In the genomic region with DNA sequence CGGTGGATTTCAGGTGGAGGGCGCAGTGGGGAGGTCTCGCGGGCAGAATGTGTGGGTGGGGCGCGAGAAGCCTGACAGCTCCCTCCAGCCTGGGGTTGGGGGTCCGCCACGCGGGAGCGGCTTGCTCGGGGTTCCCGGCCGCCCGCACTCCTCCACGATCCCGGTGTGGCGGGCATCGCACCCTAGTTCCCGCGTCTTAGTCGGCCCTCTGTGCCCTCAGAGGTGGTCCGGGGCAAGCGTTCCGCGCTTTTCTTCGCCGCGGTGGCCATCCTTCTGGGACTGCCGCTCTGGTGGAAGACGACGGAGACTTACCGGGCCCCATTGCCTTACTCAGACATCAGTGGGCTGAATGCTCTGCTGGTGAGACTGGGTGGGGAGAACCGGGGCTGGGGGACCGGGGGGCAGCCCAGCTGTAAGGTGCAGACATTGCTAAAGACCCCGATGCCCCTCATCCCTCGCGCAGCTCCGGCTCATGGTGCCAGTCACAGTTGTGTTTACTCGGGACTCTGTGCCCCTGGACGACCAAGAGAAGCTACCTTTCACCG, we compare ENCODE assay signal across 8 mouse cellular contexts. TPM values are rescaled to one million over a fixed set of nuclear protein-coding genes. Genes with fewer than 3 reads are reported as not detected.
DNase-seq lines count a peak whose midpoint lies in the region; ATAC-seq and TF ChIP-seq lines count a peak whose summit lies in the region.

No protein-coding gene starts in this region.

- H3K9me3 ChIP-seq in limb, embryonic 15.5 days: no peaks in the 10 kb centered on the region
- H3K9me3 ChIP-seq in stomach, postnatal 0 days (ENCODE audit: control insufficient read depth, low read length): no peaks in the 10 kb centered on the region

- H3K9ac ChIP-seq in limb, embryonic 15.5 days: peak overlapping the region; percentile 77
- peak overlapping the region; percentile 86 for H3K9ac ChIP-seq in stomach, postnatal 0 days (ENCODE audit: low read length)

- DNase-seq in frontal cortex, adult 2 months (ENCODE audit: extremely low spot score in 1 of 2, low spot score in 1 of 2): no peak
- no peak for DNase-seq in testis, postnatal 10 days (ENCODE audit: low spot score)
- DNase-seq in stomach, postnatal 0 days (ENCODE audit: low spot score): no peak
- DNase-seq in layer of hippocampus, postnatal 25 days (ENCODE audit: extremely low spot score in 1 of 2, low spot score in 1 of 2): no peak
- no peak for DNase-seq in spleen, postnatal 14 days (ENCODE audit: low spot score in 2 of 2)

- peak; percentile 44 for ATAC-seq in frontal cortex, adult (ENCODE audit: low TSS enrichment)
- peak; percentile 41 for ATAC-seq in limb, embryonic 15.5 days (ENCODE audit: insufficient number of reproducible peaks, low FRiP score, low TSS enrichment, low read depth)
- ATAC-seq in stomach, postnatal 0 days (ENCODE audit: low FRiP score, low TSS enrichment): peak; percentile 60

- no peak for TF ChIP-seq CTCF in testis, adult 2 months (IDR thresholded peaks at IDR 0.05; ENCODE audit: control insufficient read depth, insufficient read depth, insufficient replicate concordance, low read depth, low read length)
- no peak for TF ChIP-seq CTCF in stomach, postnatal 0 days (IDR thresholded peaks at IDR 0.05; ENCODE audit: low read depth)

- H3K27ac ChIP-seq in testis, adult 2 months (ENCODE audit: control insufficient read depth, insufficient read depth, low read depth, low read length): peak overlapping the region; percentile 65; the same call in 1 of the 2 replicates
- H3K27ac ChIP-seq in limb, embryonic 15.5 days: 0 out of 2 replicates have a peak overlapping the region, but pooled peaks have one; percentile 33
- no peak overlapping the region for H3K27ac ChIP-seq in stomach, postnatal 0 days (replicated peaks)

- H3K4me3 ChIP-seq in testis, adult 2 months (ENCODE audit: control insufficient read depth, low read depth, low read length): peak overlapping the region; percentile 92
- H3K4me3 ChIP-seq in limb, embryonic 15.5 days: peak overlapping the region; percentile 89
- peak overlapping the region; percentile 87 for H3K4me3 ChIP-seq in stomach, postnatal 0 days (ENCODE audit: low read depth, low read length)

- TF ChIP-seq POLR2A in testis, adult 2 months (IDR thresholded peaks at IDR 0.05; ENCODE audit: control insufficient read depth, low read depth, low read length): no peak

- peaks cover 4% of the 10 kb centered on the region for H3K4me1 ChIP-seq in testis, adult 2 months (ENCODE audit: control insufficient read depth, insufficient read depth, low read length)
- H3K4me1 ChIP-seq in limb, embryonic 15.5 days: peaks cover 8% of the 10 kb centered on the region; the same call in 1 of the 2 replicates
- peaks cover 5% of the 10 kb centered on the region; the same call in 1 of the 2 replicates for H3K4me1 ChIP-seq in stomach, postnatal 0 days (replicated peaks; ENCODE audit: control insufficient read depth, insufficient read depth)

- H3K27me3 ChIP-seq in testis, adult 2 months (ENCODE audit: control insufficient read depth, insufficient read depth, low read length): no peaks in the 10 kb centered on the region
- no peaks in the 10 kb centered on the region for H3K27me3 ChIP-seq in limb, embryonic 15.5 days
- no peaks in the 10 kb centered on the region for H3K27me3 ChIP-seq in stomach, postnatal 0 days (ENCODE audit: control insufficient read depth, insufficient read depth, low read length)

- no peaks in the 10 kb centered on the region for H3K36me3 ChIP-seq in testis, adult 2 months (ENCODE audit: control insufficient read depth, insufficient read depth, low read length)
- peaks cover 12% of the 10 kb centered on the region for H3K36me3 ChIP-seq in limb, embryonic 15.5 days
- H3K36me3 ChIP-seq in stomach, postnatal 0 days (ENCODE audit: control insufficient read depth, insufficient read depth, low read length): 0 out of 2 replicates have a peak, but pooled peaks cover under 1% of the 10 kb centered on the region

- no peak for TF ChIP-seq EP300 in stomach, postnatal 0 days (optimal IDR thresholded peaks at IDR 0.05)

- H3K4me2 ChIP-seq in limb, embryonic 15.5 days: peak overlapping the region; percentile 78
- H3K4me2 ChIP-seq in stomach, postnatal 0 days (replicated peaks; ENCODE audit: low read depth): peak overlapping the region; percentile 97

- under 1% methylated on average over 39 of the region's 41 CpGs for WGBS in limb, embryonic 15.5 days
- under 1% methylated on average over 39 of the region's 41 CpGs for WGBS in stomach, postnatal 0 days

RNA-seq across cellular contexts. Expression of a gene that starts 0.4 kb away (rescaled TPM):
- polyA plus RNA-seq in frontal cortex, adult 2 months (2012; rRNA removed): 60.4 and 65.7 TPM in 2 replicates
- polyA plus RNA-seq in testis, adult 2 months (2012; rRNA removed): 57.4 and 69.7 TPM in 2 replicates
- 83.9 and 85.7 TPM in 2 replicates for polyA plus RNA-seq in limb, embryonic 15.5 days (2015; fragmentation: Nextera tagmentation; extraction: Ambion mirVana)
- polyA plus RNA-seq in stomach, postnatal 0 days (2015; fragmentation: Nextera tagmentation; extraction: Ambion mirVana): 36.2 and 38.7 TPM in 2 replicates
- total RNA-seq in layer of hippocampus, postnatal 25 days (2021): 10 to 100 TPM; 62.2 to 65.8 TPM

RNA-seq across cellular contexts. Expression of a gene that starts 5.8 kb away (rescaled TPM):
- 1,301 and 1,427 TPM in 2 replicates for polyA plus RNA-seq in frontal cortex, adult 2 months (2012; rRNA removed)
- polyA plus RNA-seq in testis, adult 2 months (2012; rRNA removed): 5.8 and 7.4 TPM in 2 replicates
- 25.0 and 25.5 TPM in 2 replicates for polyA plus RNA-seq in limb, embryonic 15.5 days (2015; fragmentation: Nextera tagmentation; extraction: Ambion mirVana)
- 15.0 and 17.1 TPM in 2 replicates for polyA plus RNA-seq in stomach, postnatal 0 days (2015; fragmentation: Nextera tagmentation; extraction: Ambion mirVana)
- total RNA-seq in layer of hippocampus, postnatal 25 days (2021): 100 to 1,000 TPM; 852 to 862 TPM

RNA-seq across cellular contexts. Expression of a gene that starts 14.7 kb away (rescaled TPM):
- 69.3 and 73.8 TPM in 2 replicates for polyA plus RNA-seq in frontal cortex, adult 2 months (2012; rRNA removed)
- polyA plus RNA-seq in testis, adult 2 months (2012; rRNA removed): 47.2 and 66.7 TPM in 2 replicates
- polyA plus RNA-seq in limb, embryonic 15.5 days (2015; fragmentation: Nextera tagmentation; extraction: Ambion mirVana): 35.8 and 44.3 TPM in 2 replicates
- 26.5 and 27.9 TPM in 2 replicates for polyA plus RNA-seq in stomach, postnatal 0 days (2015; fragmentation: Nextera tagmentation; extraction: Ambion mirVana)
- total RNA-seq in layer of hippocampus, postnatal 25 days (2021): 10 to 100 TPM; 29.6 to 32.5 TPM

RNA-seq across cellular contexts. Expression of a gene that starts 27.3 kb away (rescaled TPM):
- 14.7 and 16.8 TPM in 2 replicates for polyA plus RNA-seq in frontal cortex, adult 2 months (2012; rRNA removed)
- polyA plus RNA-seq in testis, adult 2 months (2012; rRNA removed): 54.3 and 56.0 TPM in 2 replicates
- polyA plus RNA-seq in limb, embryonic 15.5 days (2015; fragmentation: Nextera tagmentation; extraction: Ambion mirVana): 26.3 and 29.5 TPM in 2 replicates
- 4.4 and 5.7 TPM in 2 replicates for polyA plus RNA-seq in stomach, postnatal 0 days (2015; fragmentation: Nextera tagmentation; extraction: Ambion mirVana)
- 1 to 10 TPM; 4.2 to 4.6 TPM for total RNA-seq in layer of hippocampus, postnatal 25 days (2021)

RNA-seq across cellular contexts. Expression of a gene that starts 37.9 kb away (rescaled TPM):
- 15.2 and 18.6 TPM in 2 replicates for polyA plus RNA-seq in frontal cortex, adult 2 months (2012; rRNA removed)
- 0.22 and 0.28 TPM in 2 replicates for polyA plus RNA-seq in testis, adult 2 months (2012; rRNA removed)
- polyA plus RNA-seq in limb, embryonic 15.5 days (2015; fragmentation: Nextera tagmentation; extraction: Ambion mirVana): 0.09 TPM in 1 of 2 replicates, not detected in the other
- not detected in 2 replicates for polyA plus RNA-seq in stomach, postnatal 0 days (2015; fragmentation: Nextera tagmentation; extraction: Ambion mirVana)
- 1 to 10 TPM; 4.0 to 5.6 TPM for total RNA-seq in layer of hippocampus, postnatal 25 days (2021)

Comparison
In these comparisons a context has a peak if more than half of its experiments do, and no peak if none do; other contexts are left out.
1. RNA of a gene that starts 5.8 kb away (polyA plus RNA-seq): 1,301 to 1,427 TPM in frontal cortex, adult 2 months; 25.0 to 25.5 TPM in limb, embryonic 15.5 days, 15.0 to 17.1 TPM in stomach, postnatal 0 days and 5.8 to 7.4 TPM in testis, adult 2 months; every median in the first group is over 10 times any median in the second.
2. Peak in every context shown above with its lines, with median percentiles within 50 percentile points of each other: ATAC-seq and H3K4me3 ChIP-seq.